Mouse (Mus musculus): ENCODE measurements at regions not wholly inside any gene's neighbourhood (a gene's known extent, or its start where the extent isn't known, plus 50 kb on each side); places are given as distances from the start of the nearest gene placed in this dataset.

- DNase-seq (ENCODE audit: low read depth, low spot score): no peak
These were observed 463.4 kb downstream of the Ajap1 start for GRCm38 (mm10) chr4:153019211-153019610.

GRCm38 (mm10) chr4:153018138-153018921, 464.3 kb downstream of the Ajap1 start:
- DNase-seq (ENCODE audit: low read depth, low spot score): peak; percentile 51

GRCm38 (mm10) chr4:153017816-153018137, 464.8 kb downstream of the Ajap1 start:
- DNase-seq (ENCODE audit: low read depth, low spot score): no peak

GRCm38 (mm10) chr4:153003338-153003737, 479.3 kb downstream of the Ajap1 start:
- DNase-seq (ENCODE audit: low read depth, low spot score): no peak

GRCm38 (mm10) chr4:153002516-153002915, 480.1 kb downstream of the Ajap1 start:
- DNase-seq (ENCODE audit: low read depth, low spot score): no peak

GRCm38 (mm10) chr4:153001761-153002160, 480.9 kb downstream of the Ajap1 start:
- DNase-seq (ENCODE audit: low read depth, low spot score): no peak

- no peak for DNase-seq (ENCODE audit: low read depth, low spot score)
These were observed 483.1 kb downstream of the Ajap1 start for GRCm38 (mm10) chr4:152999526-152999925.

GRCm38 (mm10) chr4:152997251-152997650, 485.4 kb downstream of the Ajap1 start:
- no peak for DNase-seq (ENCODE audit: low read depth, low spot score)

- DNase-seq (ENCODE audit: low read depth, low spot score): no peak
These were observed 486.0 kb downstream of the Ajap1 start for GRCm38 (mm10) chr4:152996641-152997040.

GRCm38 (mm10) chr4:152995052-152995595, 487.5 kb downstream of the Ajap1 start:
- DNase-seq (ENCODE audit: low read depth, low spot score): no peak

GRCm38 (mm10) chr4:152994206-152994605, 488.4 kb downstream of the Ajap1 start:
- DNase-seq (ENCODE audit: low read depth, low spot score): no peak

- no peak for DNase-seq (ENCODE audit: low read depth, low spot score)
These were observed 492.3 kb downstream of the Ajap1 start for GRCm38 (mm10) chr4:152990266-152990665.

- no peak for DNase-seq (ENCODE audit: low read depth, low spot score)
These were observed 494.9 kb downstream of the Ajap1 start for GRCm38 (mm10) chr4:152987726-152988125.

GRCm38 (mm10) chr4:152975012-152975675, 497.5 kb upstream of the Kcnab2 start:
- DNase-seq (ENCODE audit: low read depth, low spot score): no peak

- DNase-seq (ENCODE audit: low read depth, low spot score): no peak
These were observed 485.3 kb upstream of the Kcnab2 start for GRCm38 (mm10) chr4:152963001-152963400.

- DNase-seq (ENCODE audit: low read depth, low spot score): no peak
These were observed 484.5 kb upstream of the Kcnab2 start for GRCm38 (mm10) chr4:152962165-152962564.

GRCm38 (mm10) chr4:152961677-152962076, 484.0 kb upstream of the Kcnab2 start:
- no peak for DNase-seq (ENCODE audit: low read depth, low spot score)

GRCm38 (mm10) chr4:152959627-152960230, 482.1 kb upstream of the Kcnab2 start:
- no peak for DNase-seq (ENCODE audit: low read depth, low spot score)

- DNase-seq (ENCODE audit: low read depth, low spot score): no peak
These were observed 475.7 kb upstream of the Kcnab2 start for GRCm38 (mm10) chr4:152953237-152953974.

GRCm38 (mm10) chr4:152948956-152949355, 471.3 kb upstream of the Kcnab2 start:
- DNase-seq (ENCODE audit: low read depth, low spot score): no peak

GRCm38 (mm10) chr4:152941159-152941558, 463.5 kb upstream of the Kcnab2 start:
- DNase-seq (ENCODE audit: low read depth, low spot score): no peak

- no peak for DNase-seq (ENCODE audit: low read depth, low spot score)
These were observed 458.9 kb upstream of the Kcnab2 start for GRCm38 (mm10) chr4:152936614-152937013.

Data from brain, embryonic 18.5 days (tissue).